Mouse (Mus musculus) monocyte, adult 2 months (primary cell): ENCODE measurements around the gene Pawr.

Experiments
- DNase-seq, 2 experiments: peaks; one replicate each; pipeline ENCODE4 v3.0.0; 2022; ENCODE audit warnings: low spot score in 2 of 2, low read depth in 1 of 2

Gene Pawr

DNA sequence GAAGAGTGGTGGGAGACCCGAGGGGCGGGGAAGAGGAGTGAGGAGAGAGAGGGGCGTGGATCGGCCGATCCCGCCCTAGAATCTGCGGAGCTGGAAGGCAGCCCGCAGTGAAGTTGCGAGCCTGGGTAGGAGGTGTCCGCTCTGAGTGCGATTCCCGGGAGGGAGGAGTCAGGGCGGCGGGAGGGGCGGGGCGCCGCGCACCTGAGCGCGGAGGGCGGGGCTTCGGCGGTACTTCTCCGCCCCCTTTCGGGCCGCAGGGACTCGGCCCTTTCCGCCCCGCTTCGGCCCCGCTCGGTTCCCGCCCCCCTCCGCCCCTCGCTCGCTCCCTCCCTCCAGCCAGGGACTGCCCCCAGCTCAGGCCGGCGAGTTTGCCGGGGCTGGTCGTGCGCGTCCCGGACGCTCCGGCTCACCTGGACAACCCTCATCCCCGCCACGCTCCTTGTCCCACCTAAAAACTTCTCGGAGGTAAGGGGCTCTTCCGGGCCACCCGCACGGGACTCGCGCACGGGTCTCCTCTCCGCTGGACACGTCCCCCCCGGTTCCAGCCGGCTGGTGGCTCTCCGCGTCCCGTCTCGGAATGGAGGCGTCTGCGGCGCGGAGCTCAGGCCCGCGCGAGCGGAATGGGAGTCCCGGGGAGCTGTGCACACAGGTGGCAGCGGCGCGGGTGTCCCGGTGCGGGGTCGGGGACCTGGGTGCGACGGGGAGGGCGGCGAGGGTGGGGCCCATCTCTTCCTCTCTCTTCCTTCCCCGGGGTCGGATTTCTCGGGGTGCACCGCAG lies at the start of gene Pawr:
Gene Pawr (plus strand): TSS at position 338 of the 778 bp plus-strand sequence.
- DNase-seq = no peak

DNA sequence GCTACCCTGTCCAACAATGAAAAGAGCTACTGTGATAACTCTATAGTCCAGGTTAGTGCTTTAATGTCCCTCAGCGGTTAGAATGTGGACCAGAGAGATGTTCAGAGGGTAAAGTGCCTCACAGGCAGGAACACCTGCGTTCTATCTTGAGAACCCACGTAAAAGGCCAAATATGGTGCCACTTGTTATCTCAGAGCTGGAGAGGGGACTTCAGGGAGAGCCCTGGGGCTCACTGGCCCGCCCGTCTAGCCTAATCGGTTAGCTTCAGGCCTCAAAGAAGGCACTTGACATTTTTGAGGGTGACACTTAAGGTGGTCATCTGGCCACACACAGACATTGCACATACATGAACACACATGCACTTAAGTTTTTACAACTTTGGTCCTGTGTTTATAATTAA lies 49.6 kb upstream of the Pawr start:
- DNase-seq = no peak

DNA sequence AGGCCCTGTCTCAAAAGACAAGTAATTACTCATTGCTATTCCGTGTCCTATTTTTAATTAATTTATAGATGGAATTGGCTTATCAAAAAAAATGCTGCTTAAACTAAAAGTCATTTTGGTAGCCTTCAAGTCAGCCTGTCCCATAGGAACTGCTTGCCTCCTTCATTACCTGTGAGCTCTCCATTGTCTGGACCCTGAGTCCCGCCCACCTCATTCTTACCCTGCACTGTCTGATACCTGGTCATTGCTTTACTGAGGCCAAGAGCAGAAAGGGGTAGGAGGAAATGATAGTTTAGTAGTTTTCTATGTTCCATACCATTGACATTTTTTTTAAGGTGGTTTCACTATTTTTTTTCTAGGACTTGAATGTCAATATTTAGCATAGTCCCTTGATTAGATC lies 48.5 kb upstream of the Pawr start:
- no peak for DNase-seq

DNA sequence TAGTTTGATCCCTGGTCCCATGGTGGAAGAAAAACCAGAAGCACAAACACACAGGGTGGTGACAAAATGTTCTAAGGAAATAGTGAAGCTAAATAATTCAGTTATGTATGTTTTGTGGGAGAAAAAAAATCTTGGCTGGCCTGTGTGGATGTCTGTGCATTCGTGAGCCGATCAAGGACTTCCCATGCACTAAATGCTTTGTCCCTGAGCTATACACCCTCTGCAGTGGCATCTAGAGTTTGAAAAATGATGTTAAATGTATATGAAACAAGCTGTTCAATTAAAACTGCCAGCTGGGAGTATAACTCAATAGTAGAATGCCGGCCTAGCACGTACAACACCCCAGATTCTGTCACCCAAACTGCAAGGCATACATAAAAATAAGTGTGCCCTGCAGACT lies 48.1 kb upstream of the Pawr start:
- no peak for DNase-seq

DNA sequence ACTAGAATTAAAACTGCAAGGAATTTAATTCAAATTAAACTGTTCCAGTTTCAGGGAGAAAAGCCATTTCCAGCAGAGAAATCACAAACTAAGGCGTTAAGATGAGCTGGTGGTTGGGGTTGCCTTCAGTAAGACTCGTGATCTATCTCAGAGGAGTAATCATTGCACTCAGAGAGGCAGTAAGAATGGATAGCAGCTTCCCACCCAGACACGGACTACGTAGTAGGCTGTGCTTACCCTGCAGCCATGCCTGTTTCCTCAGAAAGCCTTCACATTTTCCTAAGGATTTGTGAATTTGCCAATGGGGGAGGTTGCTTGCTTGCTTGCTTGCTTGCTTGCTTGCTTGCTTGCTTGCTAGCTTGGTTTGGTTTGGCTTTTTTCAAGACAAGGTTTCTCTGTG lies 47.5 kb upstream of the Pawr start:
- no peak for DNase-seq

DNA sequence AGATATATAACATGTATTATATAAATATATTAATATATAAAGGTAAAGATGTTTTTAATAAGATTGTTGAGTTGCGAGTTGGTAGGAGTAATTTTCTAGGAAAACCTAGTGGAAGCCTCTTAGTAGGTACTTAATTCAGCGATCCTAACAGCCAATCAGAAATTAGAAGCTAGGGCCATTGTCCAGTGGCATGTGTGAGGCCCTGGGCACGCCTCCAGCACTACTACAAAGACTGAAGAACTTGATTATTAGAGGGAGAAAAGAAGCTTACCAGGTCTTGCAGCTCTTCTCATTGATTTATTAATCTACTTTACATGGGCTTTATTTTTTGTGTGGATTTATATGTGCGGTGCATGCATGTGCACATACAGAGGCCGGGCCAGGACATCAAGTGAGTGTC lies 46.9 kb upstream of the Pawr start:
- DNase-seq = no peak

DNA sequence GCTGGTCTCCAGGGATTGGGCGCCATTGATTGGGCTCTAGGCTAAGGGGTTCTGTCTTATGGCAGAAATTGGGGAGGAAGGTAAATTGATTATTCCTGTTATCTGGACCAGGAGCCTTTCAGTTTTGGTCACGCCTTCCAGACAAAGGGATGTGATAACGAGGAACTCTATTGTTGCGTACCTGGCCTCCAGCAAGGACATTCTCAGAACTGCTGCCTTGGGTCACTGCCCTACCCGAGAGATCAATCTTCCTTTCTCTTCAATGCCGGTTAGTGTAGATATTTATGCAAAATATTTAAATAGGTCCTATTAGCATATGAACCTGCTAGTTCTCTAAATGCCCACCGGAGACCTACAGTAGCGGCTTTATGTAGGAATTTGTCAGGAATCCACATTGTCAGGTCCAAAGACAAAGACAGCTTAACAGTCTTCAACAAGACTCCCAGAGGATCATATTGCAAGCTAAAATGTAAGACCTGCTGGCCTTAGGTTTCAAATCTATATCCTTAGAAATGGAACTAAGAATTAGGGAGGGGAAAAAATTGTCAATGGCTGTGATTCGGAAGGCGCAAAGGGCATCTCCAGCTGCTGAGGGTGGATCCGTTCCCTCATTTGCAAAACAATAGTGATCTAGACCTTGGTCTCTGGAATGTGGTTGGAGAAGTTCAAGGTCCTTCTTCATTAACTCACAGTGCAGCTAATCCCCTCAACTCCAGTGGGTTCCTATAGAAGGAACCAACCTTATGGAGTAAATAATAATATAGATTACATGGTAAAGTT lies 45.1 kb upstream of the Pawr start:
- no peak for DNase-seq

DNA sequence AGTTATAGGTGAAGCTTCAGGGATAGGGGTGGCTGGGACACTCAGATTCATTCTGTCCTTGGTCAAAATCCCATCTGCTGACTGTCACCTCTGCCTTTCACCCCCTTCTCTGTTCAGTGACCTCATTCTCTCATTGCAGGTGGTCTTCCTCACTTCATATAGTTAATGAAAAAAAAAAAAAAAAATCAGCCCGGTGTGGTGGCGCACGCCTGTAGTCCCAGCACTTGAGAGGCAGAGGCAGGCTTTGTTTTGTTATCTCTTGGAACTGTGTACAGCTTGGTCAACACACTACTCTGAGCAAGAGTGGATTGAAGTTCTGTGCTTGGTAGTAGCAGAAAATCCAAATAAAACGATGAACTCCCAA lies 44.5 kb upstream of the Pawr start:
- no peak for DNase-seq

DNA sequence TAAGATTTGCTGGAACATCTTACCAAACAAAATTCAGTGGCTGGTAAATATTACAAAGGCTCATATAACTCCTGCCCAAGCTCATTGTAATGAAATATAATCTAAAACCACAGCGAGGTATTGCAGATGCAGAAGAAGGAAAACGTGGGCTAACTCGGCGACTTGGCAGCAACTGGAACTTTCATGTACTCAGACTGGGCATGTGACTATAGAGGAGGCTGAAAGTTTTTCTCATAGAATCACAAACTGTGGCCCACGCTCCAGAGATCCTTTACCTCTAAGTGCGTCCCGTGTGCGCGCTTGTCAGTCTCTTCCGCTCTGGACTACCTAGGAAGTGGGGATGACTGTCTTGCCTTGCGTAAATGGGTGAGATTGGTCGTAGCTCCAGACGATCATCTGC lies 41.9 kb upstream of the Pawr start:
- DNase-seq = no peak

DNA sequence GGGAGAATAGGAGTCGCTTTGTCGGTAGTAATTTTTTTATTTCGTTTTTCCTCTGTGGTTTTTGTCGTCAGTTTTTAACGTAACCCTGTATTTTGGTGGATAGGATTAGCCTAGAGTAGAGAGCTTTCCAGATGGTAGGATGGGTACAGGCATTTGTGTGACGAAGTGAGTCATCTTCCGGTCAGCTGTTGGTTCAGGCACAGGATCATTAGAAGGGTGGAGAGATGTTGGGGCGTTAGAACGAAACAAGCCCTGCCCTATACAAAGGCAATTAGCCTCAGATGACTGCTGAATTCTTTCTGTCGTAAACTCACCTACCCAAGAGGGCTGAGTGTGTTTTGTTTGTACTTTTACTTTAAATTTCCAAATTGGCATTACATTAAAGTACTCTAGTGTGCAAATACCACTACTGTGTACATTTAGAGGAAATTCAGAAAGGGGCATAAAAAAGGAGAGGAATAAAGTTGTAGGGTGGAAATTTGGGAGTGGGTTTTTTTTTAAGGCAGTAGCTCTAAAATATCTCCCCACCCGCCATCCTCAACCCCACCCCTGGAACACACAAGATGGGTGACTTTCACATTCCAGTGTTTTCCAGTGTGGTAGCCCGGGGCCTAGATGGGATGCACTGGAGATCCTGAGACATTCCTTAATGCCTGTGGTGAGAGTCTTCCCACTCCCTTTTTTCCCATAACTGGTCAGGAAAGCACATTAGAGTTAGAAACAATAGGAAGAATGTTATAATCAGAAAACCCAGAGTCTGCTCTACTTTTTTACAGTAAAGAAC lies 40.0 kb upstream of the Pawr start:
- no peak for DNase-seq

DNA sequence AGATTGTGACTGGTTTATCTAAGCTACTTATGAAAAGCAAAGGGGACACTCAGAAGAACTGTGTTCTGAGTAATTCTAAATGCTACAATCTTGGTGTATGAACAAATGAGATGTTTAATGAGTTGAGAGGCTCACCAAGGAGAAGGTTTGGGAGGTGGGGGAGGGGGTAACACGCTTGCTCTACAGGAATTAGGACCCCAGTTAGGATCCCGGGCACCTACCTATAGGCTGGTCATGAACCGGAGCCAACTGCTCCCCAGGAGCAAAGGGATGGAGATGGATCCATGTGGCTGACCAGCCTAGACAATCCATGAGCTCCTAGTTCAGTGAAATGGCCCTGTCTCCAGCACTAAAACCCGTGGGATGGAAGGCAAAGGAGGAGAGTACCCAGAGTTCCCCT lies 39.3 kb upstream of the Pawr start:
- DNase-seq = no peak

DNA sequence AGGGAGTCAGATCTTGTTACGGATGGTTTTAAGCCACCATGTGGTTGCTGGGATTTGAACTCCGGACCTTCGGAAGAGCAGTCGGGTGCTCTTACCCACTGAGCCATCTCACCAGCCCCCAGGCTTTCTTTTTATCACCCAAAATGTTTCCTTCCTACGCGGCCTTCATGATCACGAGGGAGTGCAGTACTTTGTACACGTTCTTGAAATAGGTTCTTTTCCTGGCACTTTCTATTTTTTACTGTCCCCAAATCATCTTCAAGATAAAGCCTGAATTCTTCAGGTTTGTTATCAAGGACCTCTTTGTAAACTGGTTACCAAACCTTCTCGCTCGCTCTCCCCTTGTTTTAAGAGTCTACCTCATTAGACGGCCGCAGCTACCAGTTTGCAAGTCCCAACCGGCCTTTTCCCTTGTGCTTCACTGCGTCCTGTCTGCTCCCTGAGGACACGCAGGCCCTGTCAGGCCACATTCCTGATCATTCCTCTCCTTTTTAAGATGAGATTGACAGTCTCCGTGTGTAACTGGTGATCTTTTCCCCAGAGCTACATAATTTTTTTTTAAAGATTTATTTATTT lies 38.2 kb upstream of the Pawr start:
- no peak for DNase-seq

DNA sequence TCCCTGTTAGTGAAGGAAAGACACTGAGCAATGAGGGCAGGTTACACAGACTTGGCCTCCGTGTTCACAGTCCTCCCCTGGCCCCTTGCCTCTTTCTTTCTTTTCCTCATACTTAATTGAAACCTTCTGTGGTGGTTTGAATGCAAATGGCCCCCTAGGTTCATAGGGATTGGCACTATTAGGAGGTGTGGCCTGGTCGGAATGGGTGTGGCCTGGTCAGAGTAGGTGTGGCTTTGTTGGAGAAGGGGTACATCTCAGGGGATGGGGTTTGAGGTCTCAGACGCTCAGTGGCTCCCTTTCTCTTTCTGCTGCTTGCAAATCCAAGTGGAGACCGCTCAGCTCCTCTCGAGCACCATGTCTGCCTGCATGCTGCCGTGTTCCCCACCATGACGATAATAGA lies 37.2 kb upstream of the Pawr start:
- DNase-seq = no peak

DNA sequence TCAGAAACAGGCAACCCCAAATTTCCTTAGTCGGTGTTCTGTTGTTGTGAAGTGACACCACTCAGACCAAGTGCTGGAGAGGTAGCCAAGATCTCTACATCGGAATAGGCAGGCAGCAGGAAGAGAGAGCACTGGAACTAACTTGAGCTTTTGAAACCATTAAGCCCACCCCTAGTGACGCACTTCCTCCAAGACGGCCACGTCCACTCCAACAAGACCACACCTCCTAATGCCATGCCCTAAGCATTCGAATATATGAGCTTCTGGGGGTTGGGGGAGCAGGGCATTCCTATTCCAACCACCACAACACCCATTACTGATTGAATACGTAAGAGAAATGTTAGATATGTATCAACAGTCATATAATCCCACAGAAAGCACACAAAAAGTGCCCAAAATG lies 35.5 kb upstream of the Pawr start:
- no peak for DNase-seq

DNA sequence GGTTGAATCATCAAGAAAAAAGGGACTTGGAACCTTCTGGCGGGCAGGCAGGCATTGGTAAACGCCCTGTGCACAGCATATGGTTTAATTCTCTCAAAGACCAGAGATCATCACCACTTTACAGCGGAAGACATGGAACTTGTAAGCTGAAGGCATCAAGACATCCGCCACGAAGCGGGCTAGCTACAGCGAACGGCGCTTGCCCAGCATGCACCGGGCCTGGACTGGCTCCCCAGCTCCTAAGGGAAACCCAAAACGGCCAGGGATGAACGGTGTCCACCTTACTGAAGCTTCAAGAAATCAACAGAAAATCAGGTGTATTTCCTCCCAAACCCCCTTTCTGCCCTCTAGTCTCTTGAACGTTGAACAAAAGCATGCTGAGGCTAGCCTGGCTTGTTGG lies 33.7 kb upstream of the Pawr start:
- no peak for DNase-seq

DNA sequence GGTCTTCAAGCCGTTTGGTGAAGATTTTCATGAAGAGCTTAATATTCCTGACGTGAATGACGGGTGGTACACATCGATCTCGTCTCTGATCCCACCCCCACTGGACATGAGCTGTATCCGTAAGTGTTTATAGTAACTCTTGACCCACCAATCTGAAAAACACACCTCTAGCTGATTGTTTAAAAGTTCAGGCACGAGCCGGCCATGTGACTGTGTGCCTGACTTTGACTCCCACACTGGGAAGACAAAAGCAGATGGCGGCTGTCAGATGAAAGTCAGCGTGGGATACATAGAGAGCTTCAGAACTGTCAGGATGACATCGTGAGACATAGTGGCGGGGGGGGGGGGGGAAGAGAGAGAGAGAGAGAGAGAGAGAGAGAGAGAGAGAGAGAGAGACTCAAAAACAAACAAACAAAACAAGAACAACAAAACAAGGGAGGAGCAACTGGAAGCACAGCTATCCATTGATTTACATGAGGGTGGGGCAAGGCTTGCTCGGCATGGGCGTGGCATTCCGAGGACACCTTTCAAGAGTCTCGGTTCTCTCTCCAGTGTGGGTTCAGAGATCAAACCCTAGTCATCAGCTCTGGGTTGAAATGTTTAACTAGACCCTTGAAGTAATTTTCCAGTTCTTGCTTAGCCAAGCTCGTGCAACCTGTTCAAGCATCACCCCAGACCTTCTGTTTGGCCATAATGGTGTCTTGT lies 32.9 kb upstream of the Pawr start:
- DNase-seq = no peak

DNA sequence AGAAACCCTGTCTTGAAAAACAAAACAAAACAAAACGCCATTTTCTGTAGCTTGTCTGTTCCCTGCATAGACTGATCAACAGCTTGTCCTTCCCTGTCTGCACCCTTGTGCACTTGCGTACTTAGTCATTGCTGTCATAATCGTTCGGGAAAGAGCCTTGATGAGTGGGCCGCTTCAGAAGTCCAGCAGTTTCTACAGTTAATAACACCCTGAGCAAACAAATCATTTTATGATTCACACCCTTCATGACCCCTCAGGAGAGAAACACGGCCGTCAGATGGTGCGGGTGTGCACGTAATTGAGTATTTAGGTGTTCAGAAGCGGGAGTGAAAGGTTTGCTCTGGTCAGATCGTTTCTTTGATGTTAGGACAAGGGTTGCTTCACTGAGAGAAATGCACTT lies 32.1 kb upstream of the Pawr start:
- DNase-seq = no peak

DNA sequence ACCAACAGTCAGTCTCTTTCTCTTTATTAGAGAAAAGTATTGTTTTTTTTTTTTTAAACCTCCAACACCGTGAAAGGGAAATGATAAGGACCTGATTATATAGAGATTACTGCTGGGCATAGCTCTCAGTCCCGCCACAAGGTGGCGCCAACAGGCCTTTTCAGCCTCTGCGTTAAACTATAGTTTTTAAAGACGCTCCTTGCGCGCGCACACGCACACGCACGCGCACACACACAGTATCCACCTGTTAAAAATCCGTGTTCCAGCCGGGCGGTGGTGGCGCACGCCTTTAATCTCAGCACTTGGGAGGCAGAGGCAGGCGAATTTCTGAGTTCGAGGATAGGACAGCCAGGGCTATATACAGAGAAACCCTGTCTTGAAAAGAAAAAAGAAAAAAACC lies 31.1 kb upstream of the Pawr start:
- peak; percentile 4 to 16 for DNase-seq

DNA sequence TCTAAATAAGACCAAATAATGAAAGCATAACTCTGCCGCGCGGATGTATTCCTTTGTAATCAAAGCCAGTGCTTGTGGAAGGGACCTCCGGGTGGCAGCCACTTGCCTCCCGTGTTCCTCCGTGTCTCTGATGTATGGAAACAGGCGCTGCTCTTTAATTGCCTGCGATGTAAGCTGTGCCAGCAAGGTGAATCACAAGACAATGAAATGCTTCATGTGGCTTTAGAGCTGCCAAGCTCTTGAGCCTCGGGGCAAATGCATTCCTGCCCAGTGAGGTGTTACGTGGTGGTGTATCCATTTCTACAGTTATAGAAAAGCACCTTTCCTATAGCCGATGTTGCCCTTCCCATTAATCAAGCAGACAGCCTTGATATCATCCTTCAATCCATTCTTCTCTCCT lies 24.1 kb upstream of the Pawr start:
- DNase-seq = no peak

DNA sequence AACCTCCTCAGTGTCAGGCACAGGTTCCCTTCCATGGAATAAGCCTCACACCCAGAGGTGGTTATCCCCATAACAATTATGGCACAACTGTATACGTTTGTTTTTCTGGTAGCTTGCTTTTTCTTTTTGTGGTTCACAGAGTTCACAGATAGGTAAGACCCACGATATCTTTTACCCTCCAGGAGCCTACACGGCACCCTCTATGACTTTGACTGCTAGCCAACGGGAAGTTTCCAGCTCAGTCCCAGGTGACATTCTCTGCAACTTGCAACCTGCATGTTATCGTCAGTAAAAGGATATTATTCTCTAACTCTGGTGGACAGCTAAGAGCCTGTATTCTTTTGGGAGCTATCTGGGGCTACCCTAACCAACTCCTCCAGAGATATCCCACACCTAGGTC lies 21.7 kb upstream of the Pawr start:
- no peak for DNase-seq

DNA sequence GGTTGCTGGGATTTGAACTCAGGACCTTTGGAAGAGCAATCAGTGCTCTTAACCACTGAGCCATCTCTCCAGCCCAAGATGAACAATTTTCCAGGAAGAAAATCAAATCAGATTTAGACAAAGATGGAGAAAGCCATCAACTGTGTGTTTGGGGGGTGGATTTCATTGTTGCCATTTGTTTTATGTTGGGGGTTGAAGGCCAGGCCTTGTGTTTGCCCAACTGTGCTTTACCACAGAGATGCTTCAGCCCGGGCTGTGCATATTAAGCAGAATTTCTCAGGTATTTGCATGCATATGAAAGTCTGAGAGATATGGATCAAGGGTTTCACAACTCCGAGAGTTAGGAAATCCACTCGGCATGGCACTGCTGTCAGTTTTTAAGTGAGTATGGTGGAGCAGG lies 20.5 kb upstream of the Pawr start:
- no peak for DNase-seq
